Mouse (Mus musculus) stomach, postnatal 0 days (tissue): ENCODE results near the gene Lypla2.

Experiments
- CTCF ChIP-seq: IDR thresholded peaks from 2 replicates; pipeline ENCODE4 v1.5.1; 2016; ENCODE audit warnings: antibody characterized with exemption, low read depth, mild to moderate bottlenecking, moderate library complexity
- EP300 ChIP-seq: optimal IDR thresholded peaks from 2 replicates; pipeline ENCODE3; 2016; ENCODE audit warnings: antibody characterized with exemption

GRCm38 (mm10) chr4:135934708-135935500 lies 37.5 kb downstream of the Lypla2 start:
- TF ChIP-seq CTCF, result no peak
- TF ChIP-seq EP300, result no peak
